Mouse (Mus musculus) lung, postnatal 0 days (tissue): ENCODE data around the gene Olfr1496.

Experiments
- CTCF ChIP-seq: IDR thresholded peaks from 2 replicates; pipeline ENCODE4 v1.5.1; 2016; ENCODE audit warnings: antibody characterized with exemption, mild to moderate bottlenecking
- EP300 ChIP-seq: IDR thresholded peaks from 2 replicates; pipeline ENCODE4 v1.6.1; 2016; ENCODE audit warnings: antibody characterized with exemption, mild to moderate bottlenecking, control low read depth

GRCm38 (mm10) chr19:13798102-13798501 lies 20.4 kb downstream of the Olfr1496 start, which contains the start of gene Olfr1497:
- no peak for TF ChIP-seq CTCF
- no peak for TF ChIP-seq EP300
